Mouse (Mus musculus): Measurements from ENCODE around the gene Znrf2. TPM values are rescaled to one million over a fixed set of nuclear protein-coding genes. Genes with fewer than 3 reads are reported as not detected.
"Not testable (repeated sequence)": the region's sequence is repeated elsewhere in the genome, so short reads cannot be mapped to it uniquely, and the experiment has no call there.

The Znrf2 gene
- polyA plus RNA-seq, 1 experiment from 2014 or later: 5.8 TPM

GRCm38 (mm10) chr6:54855801-54856583, 39.3 kb downstream of the Znrf2 start:
- no peaks in the 10 kb centered on the region for H3K9me3 ChIP-seq
- no peak overlapping the region for H3K4me2 ChIP-seq (replicated peaks)
- no peak overlapping the region for H3K27ac ChIP-seq
- no peak overlapping the region for H3K4me3 ChIP-seq (replicated peaks)
- ATAC-seq: peak; percentile 46
- 48% methylated on average over 4 of the region's 4 CpGs for WGBS
- H3K27me3 ChIP-seq (replicated peaks): no peaks in the 10 kb centered on the region
- H3K9ac ChIP-seq: no peak overlapping the region
- peaks cover 15% of the 10 kb centered on the region; the same call in 1 of the 2 replicates for H3K4me1 ChIP-seq (replicated peaks)
- H3K36me3 ChIP-seq: no peaks in the 10 kb centered on the region

GRCm38 (mm10) chr6:54859159-54859558, 42.4 kb downstream of the Znrf2 start:
- H3K27ac ChIP-seq; H3K4me1 ChIP-seq (replicated peaks); H3K4me2 ChIP-seq (replicated peaks); H3K36me3 ChIP-seq; ATAC-seq; H3K9ac ChIP-seq; H3K27me3 ChIP-seq (replicated peaks); H3K4me3 ChIP-seq (replicated peaks); H3K9me3 ChIP-seq: not testable (repeated sequence)
- 89% methylated on average over 5 of the region's 5 CpGs for WGBS

GRCm38 (mm10) chr6:54860180-54860579, 43.5 kb downstream of the Znrf2 start:
- ATAC-seq: no peak
- Histone ChIP-seq H3K36me3 (no peaks in the 10 kb centered on the region), H3K9me3 (no peaks in the 10 kb centered on the region), H3K4me2 (replicated peaks) (no peak overlapping the region), H3K4me3 (replicated peaks) (no peak overlapping the region), H3K27me3 (replicated peaks) (no peaks in the 10 kb centered on the region), H3K27ac (no peak overlapping the region), H3K4me1 (replicated peaks) (peaks cover 3% of the 10 kb centered on the region; the same call in 1 of the 2 replicates), H3K9ac (no peak overlapping the region)

GRCm38 (mm10) chr6:54866731-54867410, 50.2 kb downstream of the Znrf2 start:
- Histone ChIP-seq H3K27ac (peak overlapping the region; percentile 23; the same call in 1 of the 2 replicates), H3K27me3 (replicated peaks) (no peaks in the 10 kb centered on the region), H3K4me2 (replicated peaks) (no peak overlapping the region), H3K9ac (no peak overlapping the region), H3K9me3 (no peaks in the 10 kb centered on the region), H3K4me3 (replicated peaks) (no peak overlapping the region), H3K4me1 (replicated peaks) (no peaks in the 10 kb centered on the region; the same call in 1 of the 2 replicates), H3K36me3 (no peaks in the 10 kb centered on the region)
- 60% methylated on average over 5 of the region's 5 CpGs for WGBS
- ATAC-seq: peak; percentile 76

- ATAC-seq: no peak
- H3K4me1 ChIP-seq (replicated peaks): no peaks in the 10 kb centered on the region; the same call in 1 of the 2 replicates
- no peak overlapping the region for H3K27ac ChIP-seq
- H3K9ac ChIP-seq: no peak overlapping the region
- WGBS: 40% methylated on average over 4 of the region's 4 CpGs
- no peaks in the 10 kb centered on the region for H3K27me3 ChIP-seq (replicated peaks)
- no peak overlapping the region for H3K4me3 ChIP-seq (replicated peaks)
- H3K4me2 ChIP-seq (replicated peaks): no peak overlapping the region
- H3K9me3 ChIP-seq: no peaks in the 10 kb centered on the region
- H3K36me3 ChIP-seq: no peaks in the 10 kb centered on the region
Measured at GRCm38 (mm10) chr6:54867411-54867745, 50.7 kb downstream of the Znrf2 start.

GRCm38 (mm10) chr6:54873029-54873428, 56.3 kb downstream of the Znrf2 start:
- Histone ChIP-seq H3K4me2 (replicated peaks) (no peak overlapping the region), H3K9me3 (no peaks in the 10 kb centered on the region), H3K9ac (no peak overlapping the region), H3K27me3 (replicated peaks) (no peaks in the 10 kb centered on the region), H3K36me3 (no peaks in the 10 kb centered on the region), H3K4me3 (replicated peaks) (no peak overlapping the region), H3K4me1 (replicated peaks) (0 out of 2 replicates have a peak, but pooled peaks cover 4% of the 10 kb centered on the region), H3K27ac (no peak overlapping the region)
- WGBS: 50% methylated on average over 5 of the region's 5 CpGs
- ATAC-seq: 0 out of 2 replicates have a peak, but pooled peaks have one; percentile 53

GRCm38 (mm10) chr6:54876782-54877181, 60.1 kb downstream of the Znrf2 start:
- no peak overlapping the region for H3K4me3 ChIP-seq (replicated peaks)
- no peak overlapping the region for H3K4me2 ChIP-seq (replicated peaks)
- H3K27me3 ChIP-seq (replicated peaks): no peaks in the 10 kb centered on the region
- H3K4me1 ChIP-seq (replicated peaks): 0 out of 2 replicates have a peak, but pooled peaks cover 4% of the 10 kb centered on the region
- 39% methylated on average over 5 of the region's 5 CpGs for WGBS
- no peak overlapping the region for H3K9ac ChIP-seq
- no peaks in the 10 kb centered on the region for H3K9me3 ChIP-seq
- ATAC-seq: peak; percentile 80
- H3K36me3 ChIP-seq: 0 out of 2 replicates have a peak, but pooled peaks cover 2% of the 10 kb centered on the region
- H3K27ac ChIP-seq: no peak overlapping the region

- Histone ChIP-seq H3K4me1 (replicated peaks) (0 out of 2 replicates have a peak, but pooled peaks cover 4% of the 10 kb centered on the region), H3K9ac (no peak overlapping the region), H3K9me3 (no peaks in the 10 kb centered on the region), H3K27ac (no peak overlapping the region), H3K4me2 (replicated peaks) (no peak overlapping the region), H3K36me3 (0 out of 2 replicates have a peak, but pooled peaks cover 2% of the 10 kb centered on the region), H3K4me3 (replicated peaks) (no peak overlapping the region), H3K27me3 (replicated peaks) (no peaks in the 10 kb centered on the region)
- no peak for ATAC-seq
- 86% methylated on average over 3 of the region's 3 CpGs for WGBS
Measured at GRCm38 (mm10) chr6:54877651-54878050, 60.9 kb downstream of the Znrf2 start.

GRCm38 (mm10) chr6:54878546-54878945, 61.8 kb downstream of the Znrf2 start:
- no peaks in the 10 kb centered on the region for H3K4me1 ChIP-seq (replicated peaks)
- no peak overlapping the region for H3K4me3 ChIP-seq (replicated peaks)
- no peak for ATAC-seq
- H3K4me2 ChIP-seq (replicated peaks): no peak overlapping the region
- no peak overlapping the region for H3K9ac ChIP-seq
- H3K36me3 ChIP-seq: 0 out of 2 replicates have a peak, but pooled peaks cover 2% of the 10 kb centered on the region
- no peaks in the 10 kb centered on the region for H3K27me3 ChIP-seq (replicated peaks)
- H3K27ac ChIP-seq: no peak overlapping the region
- H3K9me3 ChIP-seq: no peaks in the 10 kb centered on the region

- Histone ChIP-seq H3K9me3 (no peaks in the 10 kb centered on the region), H3K27ac (no peak overlapping the region), H3K4me3 (replicated peaks) (no peak overlapping the region), H3K4me2 (replicated peaks) (no peak overlapping the region), H3K27me3 (replicated peaks) (no peaks in the 10 kb centered on the region), H3K36me3 (0 out of 2 replicates have a peak, but pooled peaks cover 2% of the 10 kb centered on the region), H3K4me1 (replicated peaks) (0 out of 2 replicates have a peak, but pooled peaks cover 2% of the 10 kb centered on the region), H3K9ac (no peak overlapping the region)
- 95% methylated on average over 4 of the region's 4 CpGs for WGBS
- ATAC-seq: no peak
Measured at GRCm38 (mm10) chr6:54880086-54880485, 63.4 kb downstream of the Znrf2 start.

GRCm38 (mm10) chr6:54883424-54883823, 66.7 kb downstream of the Znrf2 start:
- peak; percentile 80 for ATAC-seq
- no peaks in the 10 kb centered on the region for H3K27me3 ChIP-seq (replicated peaks)
- 50% methylated on average over 2 of the region's 2 CpGs for WGBS
- H3K9ac ChIP-seq: no peak overlapping the region
- H3K9me3 ChIP-seq: no peaks in the 10 kb centered on the region
- 0 out of 2 replicates have a peak, but pooled peaks cover 2% of the 10 kb centered on the region for H3K36me3 ChIP-seq
- H3K4me3 ChIP-seq (replicated peaks): no peak overlapping the region
- no peak overlapping the region for H3K4me2 ChIP-seq (replicated peaks)
- no peak overlapping the region for H3K27ac ChIP-seq
- H3K4me1 ChIP-seq (replicated peaks): 0 out of 2 replicates have a peak, but pooled peaks cover 2% of the 10 kb centered on the region

- WGBS: 78% methylated on average over 7 of the region's 7 CpGs
- no peaks in the 10 kb centered on the region for H3K9me3 ChIP-seq
- no peak overlapping the region for H3K9ac ChIP-seq
- H3K27ac ChIP-seq: no peak overlapping the region
- H3K27me3 ChIP-seq (replicated peaks): no peaks in the 10 kb centered on the region
- H3K36me3 ChIP-seq: no peaks in the 10 kb centered on the region
- H3K4me3 ChIP-seq (replicated peaks): no peak overlapping the region
- no peak overlapping the region for H3K4me2 ChIP-seq (replicated peaks)
- ATAC-seq: no peak
- H3K4me1 ChIP-seq (replicated peaks): peaks cover 2% of the 10 kb centered on the region; the same call in 1 of the 2 replicates
Measured at GRCm38 (mm10) chr6:54886195-54886594, 69.5 kb downstream of the Znrf2 start.
